Mouse (Mus musculus) heart, postnatal 25 days (tissue): Measurements from ENCODE around the gene Slco3a1. TPM values are rescaled to one million over a fixed set of nuclear protein-coding genes. Genes with fewer than 3 reads are reported as not detected.

Experiments used
- DNase-seq: peaks from one replicate; pipeline ENCODE4 v3.0.0; 2022; ENCODE audit warnings: low spot score
- intact Hi-C: fragments of 180-260 bp; cut with DNase I; formaldehyde crosslinking; loops from one replicate; pipeline ENCODE4 v1.15.1; 2025
- total RNA-seq, 2 experiments: library from RNA; stranded (reverse); gene quantifications; 2 replicates each; pipeline ENCODE4 v1.2.3; 2021

Gene Slco3a1
- total RNA-seq, 2 experiments from 2014 or later: 95.3 to 105 TPM

- intact Hi-C loops: no loop called here
- no peak for DNase-seq
These were observed 223.5 kb downstream of the Slco3a1 start for GRCm38 (mm10) chr7:74330858-74331726.

GRCm38 (mm10) chr7:74330117-74330857 lies 224.3 kb downstream of the Slco3a1 start:
- intact Hi-C loops: no loop called here
- DNase-seq: no peak

- no peak for DNase-seq
- intact Hi-C loops: no loop called here
These were observed 225.6 kb downstream of the Slco3a1 start for GRCm38 (mm10) chr7:74329004-74329403.

GRCm38 (mm10) chr7:74327716-74328115 lies 226.9 kb downstream of the Slco3a1 start:
- no peak for DNase-seq
- intact Hi-C loops: no loop called here

- intact Hi-C loops: no loop called here
- DNase-seq: no peak
These were observed 229.5 kb downstream of the Slco3a1 start for GRCm38 (mm10) chr7:74325052-74325451.

- DNase-seq: no peak
- intact Hi-C loops: no loop called here
These were observed 230.9 kb downstream of the Slco3a1 start for GRCm38 (mm10) chr7:74323683-74324082.

- intact Hi-C loops: no loop called here
These were observed 231.4 kb downstream of the Slco3a1 start for GRCm38 (mm10) chr7:74323194-74323593.

GRCm38 (mm10) chr7:74320635-74321034 lies 233.9 kb downstream of the Slco3a1 start:
- intact Hi-C loops: no loop called here
- no peak for DNase-seq

More at GRCm38 (mm10) chr7:74323194-74323593, 231.4 kb downstream of the Slco3a1 start:
- no peak for DNase-seq

- intact Hi-C loops: no loop called here
- DNase-seq: no peak
These were observed 238.6 kb downstream of the Slco3a1 start for GRCm38 (mm10) chr7:74315836-74316435.

- intact Hi-C loops: no loop called here
- no peak for DNase-seq
These were observed 240.3 kb downstream of the Slco3a1 start for GRCm38 (mm10) chr7:74314276-74314675.

GRCm38 (mm10) chr7:74313279-74314105 lies 241.1 kb downstream of the Slco3a1 start:
- intact Hi-C loops: no loop called here
- DNase-seq: no peak

GRCm38 (mm10) chr7:74311536-74311935 lies 243.0 kb downstream of the Slco3a1 start:
- intact Hi-C loops: no loop called here

GRCm38 (mm10) chr7:74303611-74304300 lies 250.8 kb downstream of the Slco3a1 start:
- intact Hi-C loops: no loop called here
- no peak for DNase-seq

More at GRCm38 (mm10) chr7:74311536-74311935, 243.0 kb downstream of the Slco3a1 start:
- no peak for DNase-seq

GRCm38 (mm10) chr7:74303081-74303480 lies 251.5 kb downstream of the Slco3a1 start:
- intact Hi-C loops: no loop called here
- no peak for DNase-seq

GRCm38 (mm10) chr7:74286531-74286930 lies 268.0 kb downstream of the Slco3a1 start:
- intact Hi-C loops: no loop called here
- DNase-seq: no peak

- intact Hi-C loops: no loop called here
- DNase-seq: no peak
These were observed 274.2 kb downstream of the Slco3a1 start for GRCm38 (mm10) chr7:74280371-74280770.

- intact Hi-C loops: no loop called here
These were observed 275.2 kb downstream of the Slco3a1 start for GRCm38 (mm10) chr7:74279356-74279755.

GRCm38 (mm10) chr7:74270089-74270394 lies 284.5 kb downstream of the Slco3a1 start:
- intact Hi-C loops: no loop called here
- no peak for DNase-seq

More at GRCm38 (mm10) chr7:74279356-74279755, 275.2 kb downstream of the Slco3a1 start:
- no peak for DNase-seq
